Mouse (Mus musculus) kidney, embryonic 15.5 days (tissue): ENCODE data around the gene Psmb2. TPM values are rescaled to one million over a fixed set of nuclear protein-coding genes. Genes with fewer than 3 reads are reported as not detected.
A peak's percentile ranks its signal among the peaks of the same experiment; 100 is the strongest.

Source experiments
- ATAC-seq: fragments of 200-750 bp; cut with Nextera tagmentation; replicated peaks from 2 replicates; pipeline ENCODE4 v1.8.0; 2017; ENCODE audit warnings: moderate TSS enrichment; ENCODE audit not compliant: low FRiP score
- H3K27ac ChIP-seq: fragments of 300-500 bp; sonication (generic); 2 replicates; pipeline ENCODE4 v1.5.1; 2015; ENCODE audit warnings: mild to moderate bottlenecking, inconsistent platforms
- H3K27me3 ChIP-seq: fragments of 300-500 bp; sonication (generic); 2 replicates; pipeline ENCODE4 v1.6.1; 2015; ENCODE audit warnings: inconsistent platforms
- H3K36me3 ChIP-seq: fragments of 300-500 bp; sonication (generic); 2 replicates; pipeline ENCODE4 v1.6.1; 2015; ENCODE audit warnings: inconsistent platforms
- H3K4me1 ChIP-seq: fragments of 300-500 bp; sonication (generic); 2 replicates; pipeline ENCODE4 v1.6.1; 2015; ENCODE audit warnings: inconsistent platforms
- H3K4me2 ChIP-seq: fragments of 300-500 bp; sonication (generic); 2 replicates; pipeline ENCODE4 v1.6.1; 2015; ENCODE audit warnings: moderate library complexity, mild to moderate bottlenecking, inconsistent platforms
- H3K4me3 ChIP-seq: fragments of 300-500 bp; sonication (generic); replicated peaks from 2 replicates; pipeline ENCODE4 v1.5.1; 2015; ENCODE audit warnings: mild to moderate bottlenecking, inconsistent platforms
- H3K9ac ChIP-seq: fragments of 300-500 bp; sonication (generic); 2 replicates; pipeline ENCODE4 v1.6.1; 2015; ENCODE audit warnings: mild to moderate bottlenecking, inconsistent platforms
- H3K9me3 ChIP-seq: fragments of 300-500 bp; sonication (generic); replicated peaks from 2 replicates; pipeline ENCODE4 v1.6.1; 2016; ENCODE audit warnings: inconsistent platforms
- WGBS: fragments of 180-500 bp; shearing (Covaris S2); methylation state at CpG from one replicate; pipeline ENCODE4 v1.1.7; 2015; ENCODE audit warnings: mixed read lengths; 5-methylcytosine and 5-hydroxymethylcytosine counted together
- polyA plus RNA-seq: library from polyadenylated mRNA; unstranded; fragments of >200 nt; fragmentation: Nextera tagmentation; extraction: Ambion mirVana; gene quantifications from 2 replicates; pipeline ENCODE4 v1.2.1, GENCODE M21; 2015

Gene Psmb2
- polyA plus RNA-seq, 1 experiment from 2014 or later, result 457 TPM

DNA sequence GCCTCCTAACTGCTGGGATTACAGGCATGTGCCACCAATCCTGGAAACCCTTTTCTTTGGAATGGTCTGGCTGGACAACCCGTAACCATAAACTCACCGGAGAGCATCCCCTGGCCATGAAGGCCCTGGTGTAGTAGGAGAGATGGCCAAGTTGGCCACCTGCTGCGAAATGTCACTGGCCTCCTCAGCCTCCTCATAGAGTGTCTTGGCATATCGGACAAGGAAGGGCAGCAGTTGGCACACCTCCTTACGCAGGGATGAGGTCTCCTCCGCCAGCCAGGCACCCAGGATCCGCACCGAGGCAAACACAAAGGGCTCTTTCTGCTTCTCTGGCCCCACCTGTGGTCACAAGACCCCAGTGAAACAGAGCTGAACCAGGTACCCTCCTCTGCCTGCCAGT, 71.0 kb downstream of the Psmb2 start:
- Histone ChIP-seq H3K4me3 (no peak overlapping the region), H3K4me2 (no peak overlapping the region), H3K9me3 (no peaks in the 10 kb centered on the region), H3K27me3 (no peaks in the 10 kb centered on the region), H3K9ac (no peak overlapping the region), H3K27ac (no peak overlapping the region), H3K36me3 (peaks cover 70% of the 10 kb centered on the region), H3K4me1 (peaks cover 37% of the 10 kb centered on the region)
- 91% methylated on average over 8 of the region's 8 CpGs for WGBS
- ATAC-seq, result no peak

DNA sequence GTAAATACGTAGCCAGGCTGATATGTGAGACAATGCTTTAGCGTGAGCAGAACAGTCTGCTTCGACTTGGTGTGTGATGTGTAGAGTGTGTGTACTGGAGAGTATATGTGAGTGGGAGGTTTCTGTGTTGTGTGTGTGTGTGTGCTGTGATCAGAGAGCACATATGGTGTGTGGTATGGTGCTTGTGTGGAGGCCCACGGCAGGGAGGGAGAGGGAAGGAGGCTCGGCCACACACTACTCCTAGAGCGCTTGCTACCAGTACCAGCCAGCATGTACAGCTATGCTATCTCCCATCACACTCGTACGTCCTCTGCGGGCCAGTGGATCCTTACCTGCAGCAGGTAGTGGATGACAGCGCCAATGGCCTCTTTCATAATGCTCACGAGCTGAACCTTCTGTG, 72.1 kb downstream of the Psmb2 start:
- H3K9ac ChIP-seq, result no peak overlapping the region
- no peak overlapping the region for H3K4me2 ChIP-seq
- no peaks in the 10 kb centered on the region for H3K9me3 ChIP-seq
- H3K27me3 ChIP-seq, result no peaks in the 10 kb centered on the region
- WGBS, result 90% methylated on average over 11 of the region's 11 CpGs
- H3K4me1 ChIP-seq, result peaks cover 42% of the 10 kb centered on the region
- H3K4me3 ChIP-seq, result no peak overlapping the region
- no peak for ATAC-seq
- H3K27ac ChIP-seq, result no peak overlapping the region
- H3K36me3 ChIP-seq, result peaks cover 59% of the 10 kb centered on the region

DNA sequence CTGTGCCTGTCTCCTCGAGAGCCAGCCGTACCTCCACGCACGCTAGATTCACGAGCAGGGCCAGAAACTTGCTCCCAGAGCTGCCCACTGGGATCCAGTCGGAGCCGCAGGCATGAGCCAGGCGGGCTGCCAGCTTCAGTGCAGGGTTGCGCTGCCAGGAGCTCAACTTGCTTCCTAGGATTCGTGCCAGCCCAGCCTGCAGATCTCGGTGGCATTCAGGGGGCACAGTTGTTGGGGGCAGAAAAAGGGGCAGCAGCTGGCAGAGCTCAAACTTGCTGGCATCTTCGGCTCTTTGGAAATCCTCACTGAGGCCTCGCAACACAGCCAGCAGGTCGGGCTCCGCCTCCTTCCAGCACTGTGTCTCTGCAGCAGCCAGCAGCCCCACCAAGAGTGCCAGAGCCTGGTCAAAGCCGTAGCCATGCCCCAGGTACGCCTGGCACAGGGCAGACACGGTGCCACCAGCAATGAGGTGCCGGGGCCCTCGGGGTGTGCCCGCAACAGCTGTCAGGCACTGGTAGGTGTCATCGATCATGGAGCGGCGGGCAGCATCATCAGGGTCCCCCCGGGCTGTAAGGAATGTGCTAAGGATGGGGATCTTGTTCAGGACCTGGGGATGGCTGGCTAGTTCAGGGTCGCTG, 72.7 kb downstream of the Psmb2 start:
- Histone ChIP-seq H3K36me3 (peaks cover 52% of the 10 kb centered on the region), H3K4me3 (no peak overlapping the region), H3K9me3 (no peaks in the 10 kb centered on the region), H3K4me1 (peaks cover 48% of the 10 kb centered on the region), H3K27me3 (no peaks in the 10 kb centered on the region), H3K9ac (no peak overlapping the region), H3K4me2 (no peak overlapping the region), H3K27ac (no peak overlapping the region)
- no peak for ATAC-seq
- 85% methylated on average over 26 of the region's 26 CpGs for WGBS

DNA sequence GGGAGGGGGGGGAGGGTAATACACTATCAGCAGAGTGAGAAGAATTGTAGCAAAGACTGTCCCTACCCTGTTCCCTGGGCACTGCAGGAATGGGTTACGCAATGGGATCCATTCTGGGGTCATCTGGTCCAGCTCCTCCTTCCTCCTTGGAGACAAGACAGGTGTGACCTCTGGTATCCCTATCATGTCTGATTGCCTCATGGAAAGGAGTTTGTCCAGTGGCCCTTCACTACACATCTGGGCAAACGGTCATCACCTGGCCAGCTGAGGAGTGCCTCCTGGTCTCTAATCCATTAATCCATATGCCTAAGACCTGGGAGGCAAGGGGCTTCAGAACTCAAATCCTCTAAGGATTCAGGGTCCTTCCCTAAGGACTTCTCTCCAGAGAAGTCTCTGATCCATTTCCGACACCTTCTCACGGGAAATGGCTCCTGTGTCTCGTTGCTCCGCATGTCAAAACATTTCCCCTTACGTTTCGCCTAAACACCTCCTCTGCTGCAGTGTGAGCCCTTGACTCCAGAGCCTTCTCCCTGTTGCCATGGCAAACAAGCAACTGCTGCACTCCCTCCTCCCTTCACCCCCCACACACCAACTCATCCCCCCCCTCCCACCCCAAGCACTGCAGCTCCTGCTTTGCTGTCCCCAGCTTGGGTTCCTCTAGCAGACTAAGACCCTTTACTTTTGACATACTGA, 73.6 kb downstream of the Psmb2 start:
- WGBS, result 73% methylated on average over 8 of the region's 8 CpGs
- Histone ChIP-seq H3K4me3 (peak overlapping the region; percentile 96; the same call in 1 of the 2 replicates), H3K4me1 (peaks cover 50% of the 10 kb centered on the region), H3K4me2 (no peak overlapping the region), H3K9ac (no peak overlapping the region), H3K27me3 (no peaks in the 10 kb centered on the region), H3K36me3 (peaks cover 44% of the 10 kb centered on the region), H3K9me3 (no peaks in the 10 kb centered on the region), H3K27ac (no peak overlapping the region)
- no peak for ATAC-seq

DNA sequence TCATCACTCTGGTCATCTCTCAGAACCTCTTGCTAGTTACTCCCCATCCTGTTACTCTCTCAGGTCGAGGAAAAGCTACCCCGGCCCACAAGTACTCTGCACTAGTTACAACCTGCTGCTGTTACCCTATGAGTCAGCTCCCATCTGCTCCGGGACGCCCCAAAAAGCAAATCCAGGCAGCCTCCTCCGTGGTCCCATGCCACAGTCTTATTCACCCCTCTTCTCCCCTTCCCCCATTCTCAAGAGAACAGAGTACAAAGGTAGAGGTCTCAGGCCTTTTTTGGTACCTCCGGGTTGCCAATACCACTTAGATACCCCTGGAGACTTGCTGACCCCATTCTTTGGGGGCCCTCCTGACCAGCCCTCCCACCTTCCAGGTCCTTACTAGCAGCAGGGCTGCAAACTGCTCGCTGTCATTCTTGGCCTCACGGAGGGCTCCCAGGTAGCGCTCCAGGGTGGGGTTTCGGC, 74.2 kb downstream of the Psmb2 start:
- WGBS, result 60% methylated on average over 10 of the region's 10 CpGs
- H3K9ac ChIP-seq, result no peak overlapping the region

DNA sequence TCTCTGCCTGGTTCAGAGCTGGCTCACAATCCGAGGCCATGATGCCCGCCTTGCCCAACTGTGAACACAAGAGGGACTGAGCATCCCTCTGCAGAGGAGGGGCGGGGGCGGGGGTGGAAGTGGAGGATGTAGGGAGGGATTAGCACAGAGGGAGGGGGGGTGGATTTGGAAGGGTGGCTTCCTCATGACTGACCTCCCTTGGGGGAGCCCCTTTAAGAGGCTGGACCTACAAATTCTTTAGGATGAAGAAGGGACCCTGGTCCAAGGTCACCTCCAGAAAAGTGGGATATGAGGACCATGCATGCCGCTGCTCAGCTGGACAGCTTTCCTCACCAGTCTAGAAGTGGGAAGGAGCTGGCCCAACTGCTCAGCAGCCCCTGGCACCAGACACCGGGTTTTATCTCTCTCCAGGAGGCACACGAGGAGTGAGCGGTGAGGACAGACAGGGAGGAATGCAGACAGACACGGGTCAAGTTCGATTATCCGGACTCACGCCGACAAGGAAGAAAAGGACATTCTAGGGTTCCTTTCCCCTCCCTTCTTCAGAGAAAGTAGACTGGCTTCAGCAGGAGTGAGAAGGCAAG, 74.7 kb downstream of the Psmb2 start:
- Histone ChIP-seq H3K27ac (0 out of 2 replicates have a peak overlapping the region, but pooled peaks have one; percentile 95), H3K9me3 (no peaks in the 10 kb centered on the region), H3K9ac (peak overlapping the region; percentile 63), H3K4me1 (peaks cover 50% of the 10 kb centered on the region), H3K4me3 (peak overlapping the region; percentile 96), H3K27me3 (no peaks in the 10 kb centered on the region), H3K4me2 (peak overlapping the region; percentile 82), H3K36me3 (peaks cover 33% of the 10 kb centered on the region)
- 4% methylated on average over 13 of the region's 13 CpGs for WGBS
- no peak for ATAC-seq

More for the DNA sequence above, 74.2 kb downstream of the Psmb2 start:
- Histone ChIP-seq H3K4me3 (peak overlapping the region; percentile 96), H3K27ac (no peak overlapping the region), H3K4me1 (peaks cover 50% of the 10 kb centered on the region), H3K9me3 (no peaks in the 10 kb centered on the region), H3K27me3 (no peaks in the 10 kb centered on the region), H3K36me3 (peaks cover 38% of the 10 kb centered on the region), H3K4me2 (peak overlapping the region; percentile 82)
- no peak for ATAC-seq

DNA sequence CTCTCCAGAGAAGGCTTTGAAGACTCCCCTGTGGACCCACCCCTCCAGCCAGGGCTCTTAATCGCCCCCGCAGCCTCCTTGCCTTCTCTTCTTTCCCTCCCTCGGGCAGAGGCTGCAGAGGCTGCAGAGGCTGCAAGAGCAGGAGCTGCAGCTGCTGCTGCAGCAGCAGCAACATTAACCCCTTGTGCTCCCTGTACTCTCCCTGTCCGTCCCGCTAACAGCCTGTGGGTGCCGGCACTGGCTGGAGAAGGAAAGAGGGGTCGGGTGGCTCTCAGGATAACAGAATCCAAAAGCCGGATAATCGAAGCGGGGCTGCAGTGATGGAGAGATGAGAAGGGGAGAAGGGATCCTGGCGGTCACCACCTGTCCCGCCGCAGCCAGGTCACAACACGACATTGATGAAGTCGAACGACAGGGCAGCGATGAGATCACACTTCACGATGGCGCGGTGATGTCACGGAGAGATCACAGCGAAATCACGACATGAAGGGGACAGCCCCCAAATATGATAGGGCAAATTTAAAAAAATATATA, 75.2 kb downstream of the Psmb2 start:
- Histone ChIP-seq H3K4me1 (peaks cover 50% of the 10 kb centered on the region), H3K27ac (0 out of 2 replicates have a peak overlapping the region, but pooled peaks have one; percentile 95), H3K4me2 (peak overlapping the region; percentile 82), H3K27me3 (no peaks in the 10 kb centered on the region), H3K36me3 (peaks cover 31% of the 10 kb centered on the region), H3K4me3 (peak overlapping the region; percentile 96), H3K9ac (peak overlapping the region; percentile 63), H3K9me3 (no peaks in the 10 kb centered on the region)
- ATAC-seq, result 0 out of 2 replicates have a peak, but pooled peaks have one; percentile 1
- under 1% methylated on average over 23 of the region's 23 CpGs for WGBS

DNA sequence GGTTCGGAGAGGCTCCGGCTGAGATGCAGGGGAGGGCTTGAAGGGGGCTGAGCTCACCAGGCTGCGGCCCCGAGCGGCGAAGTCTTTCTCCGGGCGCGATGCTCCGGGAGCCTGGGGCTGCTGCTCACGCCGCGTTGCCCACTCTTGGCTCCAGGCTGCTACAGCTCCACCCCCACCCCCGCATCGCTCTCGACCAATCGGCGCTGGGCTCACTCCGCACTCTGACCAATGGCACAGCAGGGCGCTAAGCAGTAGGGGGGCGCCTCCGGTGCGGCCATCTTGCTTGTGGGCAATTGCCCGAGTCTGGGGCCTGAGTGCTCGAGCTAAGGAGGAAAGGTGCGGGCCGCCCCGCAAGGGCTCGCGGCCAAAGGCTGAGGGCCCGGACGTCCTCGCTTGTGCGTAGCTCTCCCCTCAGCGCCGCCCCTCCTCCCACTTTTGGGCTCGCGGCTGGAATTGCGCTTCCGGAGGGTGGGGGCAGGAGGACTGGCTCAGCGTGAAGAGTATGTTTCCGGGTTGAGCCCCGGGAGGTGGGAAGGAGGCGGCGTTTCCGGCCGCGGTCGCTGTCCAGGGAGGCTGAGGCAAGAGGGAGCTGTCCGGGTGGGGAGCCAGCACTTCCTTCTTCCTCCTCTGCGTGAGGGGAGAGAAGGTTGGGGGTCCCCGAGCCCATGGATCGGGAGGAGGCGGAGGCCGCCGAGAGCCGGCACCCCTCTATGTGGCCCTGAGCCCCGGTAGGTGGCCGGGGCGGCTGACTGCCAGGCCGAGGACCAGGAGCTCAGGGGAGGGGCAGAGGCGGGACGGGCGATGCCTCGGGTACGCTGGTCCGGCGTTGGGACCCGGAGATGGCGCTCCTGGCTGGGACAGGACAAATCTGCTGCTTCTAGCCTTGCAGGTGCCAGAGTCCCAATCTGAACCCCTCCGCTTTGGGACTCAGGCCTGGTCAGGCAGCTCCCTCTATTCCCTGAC, 76.1 kb downstream of the Psmb2 start, which contains the start of the genes Ncdn and AU040320:
Gene Ncdn, minus strand, starts transcription at position 171 of the 963 bp plus-strand sequence.
Gene AU040320, plus strand, starts transcription at position 277 of the 963 bp plus-strand sequence.
- Histone ChIP-seq H3K36me3 (peaks cover 31% of the 10 kb centered on the region), H3K27ac (peak within 1 kb of the TSS; percentile 95), H3K4me2 (peak within 1 kb of the TSS; percentile 82), H3K9ac (peak within 1 kb of the TSS; percentile 63), H3K9me3 (no peaks in the 10 kb centered on the region), H3K4me1 (peaks cover 48% of the 10 kb centered on the region), H3K4me3 (peak within 1 kb of the TSS; percentile 96), H3K27me3 (no peaks in the 10 kb centered on the region)
- WGBS, result under 1% methylated on average over 71 of the region's 71 CpGs
- peak; percentile 99 for ATAC-seq

DNA sequence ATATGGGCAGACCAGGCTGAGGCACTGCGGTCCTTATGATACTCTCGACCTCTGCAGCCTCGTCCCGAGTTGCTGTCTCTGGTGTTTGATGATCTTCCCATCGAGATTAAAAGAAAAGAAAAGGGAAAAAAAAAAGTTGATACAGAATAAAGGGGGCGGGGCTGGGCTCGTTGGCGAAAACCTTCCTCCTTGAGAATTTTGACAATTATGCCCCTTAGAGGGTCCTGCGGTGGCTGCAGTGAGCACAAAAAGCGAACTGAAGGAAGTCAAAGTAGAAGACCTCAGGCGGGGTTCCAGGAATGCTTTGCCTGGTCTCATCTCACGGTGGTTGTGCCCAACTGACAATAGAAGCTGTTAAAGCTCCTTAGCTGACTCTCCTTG, 76.8 kb downstream of the Psmb2 start:
- Histone ChIP-seq H3K9me3 (no peaks in the 10 kb centered on the region), H3K27ac (peak overlapping the region; percentile 95), H3K36me3 (peaks cover 25% of the 10 kb centered on the region), H3K9ac (peak overlapping the region; percentile 63), H3K27me3 (no peaks in the 10 kb centered on the region), H3K4me2 (peak overlapping the region; percentile 82), H3K4me3 (peak overlapping the region; percentile 96), H3K4me1 (peaks cover 45% of the 10 kb centered on the region)
- ATAC-seq, result no peak
- WGBS, result 2% methylated on average over 12 of the region's 12 CpGs

DNA sequence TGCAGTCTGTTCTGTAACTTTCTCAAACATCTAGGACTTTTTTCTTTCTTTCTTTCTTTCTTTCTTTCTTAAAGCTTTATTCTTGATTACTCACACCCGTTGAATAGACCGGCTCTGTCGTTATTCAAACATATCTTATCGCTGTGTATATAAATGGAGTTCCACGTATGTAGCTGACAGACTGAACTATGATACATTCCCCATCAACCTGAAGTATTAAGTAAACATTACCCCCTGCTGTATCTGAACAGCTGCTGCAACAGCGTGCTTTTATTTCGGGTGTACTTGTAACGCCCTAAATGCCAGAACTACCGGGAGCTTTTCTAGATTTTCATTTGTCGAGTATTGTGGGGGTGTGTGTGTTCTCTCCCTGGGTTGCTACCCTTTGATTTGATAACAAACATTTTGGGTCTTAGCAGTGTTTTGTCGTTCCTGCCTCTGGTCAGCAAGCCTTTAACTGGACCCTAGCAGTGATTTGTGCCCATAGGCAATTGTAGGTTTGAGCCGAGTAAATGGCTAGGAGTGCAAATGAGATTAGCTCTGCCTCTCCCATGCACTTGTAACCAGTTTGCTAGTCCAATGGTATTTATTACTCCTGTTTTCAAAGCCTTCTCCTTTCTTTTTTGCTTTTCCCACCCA, 77.4 kb downstream of the Psmb2 start:
- H3K27me3 ChIP-seq, result no peaks in the 10 kb centered on the region
- peaks cover 19% of the 10 kb centered on the region for H3K36me3 ChIP-seq
- WGBS, result 38% methylated on average over 12 of the region's 12 CpGs
- H3K4me2 ChIP-seq, result peak overlapping the region; percentile 82
- no peaks in the 10 kb centered on the region for H3K9me3 ChIP-seq
- peak overlapping the region; percentile 63; the same call in 1 of the 2 replicates for H3K9ac ChIP-seq
- no peak for ATAC-seq
- no peak overlapping the region for H3K27ac ChIP-seq
- H3K4me1 ChIP-seq, result peaks cover 39% of the 10 kb centered on the region
- peak overlapping the region; percentile 96; the same call in 1 of the 2 replicates for H3K4me3 ChIP-seq

DNA sequence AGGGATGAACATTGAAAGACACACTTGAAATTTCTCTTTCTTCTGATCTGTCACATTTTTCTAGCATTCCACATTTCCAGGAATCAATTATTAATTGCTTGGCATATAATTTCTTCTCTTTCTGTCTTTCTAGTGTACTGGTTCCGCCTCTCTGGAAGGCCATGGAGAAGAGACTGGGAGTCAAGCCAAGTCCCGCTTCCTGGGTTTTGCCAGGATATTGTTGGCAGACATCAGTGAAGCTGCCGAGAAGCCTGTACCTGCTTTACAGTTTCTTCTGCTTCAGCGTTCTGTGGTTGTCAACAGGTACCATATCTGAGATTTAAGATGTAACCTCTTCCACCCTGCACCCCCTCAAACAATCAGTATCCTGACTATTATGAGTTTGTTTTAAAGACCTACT, 79.3 kb downstream of the Psmb2 start:
- H3K4me1 ChIP-seq, result peaks cover 22% of the 10 kb centered on the region
- no peak overlapping the region for H3K9ac ChIP-seq
- H3K27ac ChIP-seq, result no peak overlapping the region
- no peak for ATAC-seq
- H3K4me3 ChIP-seq, result no peak overlapping the region
- H3K4me2 ChIP-seq, result no peak overlapping the region
- H3K27me3 ChIP-seq, result no peaks in the 10 kb centered on the region
- H3K9me3 ChIP-seq, result no peaks in the 10 kb centered on the region
- H3K36me3 ChIP-seq, result peaks cover 25% of the 10 kb centered on the region
- 86% methylated on average over 4 of the region's 4 CpGs for WGBS
